Mouse (Mus musculus): ENCODE results near the gene Psmd9.
A peak's percentile ranks its signal among the peaks of the same experiment; 100 is the strongest.
"Not testable (repeated sequence)": the region's sequence is repeated elsewhere in the genome, so short reads cannot be mapped to it uniquely, and the experiment has no call there.

Psmd9 gene

GRCm38 (mm10) chr5:123190912-123191311 lies 21.7 kb downstream of the Psmd9 start:
- no peak for DNase-seq (ENCODE audit: low read depth, low spot score)

- no peak for DNase-seq (ENCODE audit: low read depth, low spot score)
Observed at GRCm38 (mm10) chr5:123191427-123191826, 22.2 kb downstream of the Psmd9 start.

GRCm38 (mm10) chr5:123192606-123193150 lies 23.5 kb downstream of the Psmd9 start:
- no peak for DNase-seq (ENCODE audit: low read depth, low spot score)

- DNase-seq (ENCODE audit: low read depth, low spot score), result no peak
Observed at GRCm38 (mm10) chr5:123193436-123193835, 24.2 kb downstream of the Psmd9 start.

- DNase-seq (ENCODE audit: low read depth, low spot score), result no peak
Observed at GRCm38 (mm10) chr5:123194856-123195255, 25.6 kb downstream of the Psmd9 start.

- no peak for DNase-seq (ENCODE audit: low read depth, low spot score)
Observed at GRCm38 (mm10) chr5:123195500-123196000, 26.3 kb downstream of the Psmd9 start.

GRCm38 (mm10) chr5:123196746-123197145 lies 27.5 kb downstream of the Psmd9 start:
- no peak for DNase-seq (ENCODE audit: low read depth, low spot score)

GRCm38 (mm10) chr5:123198523-123198922 lies 29.3 kb downstream of the Psmd9 start:
- no peak for DNase-seq (ENCODE audit: low read depth, low spot score)

- not testable (repeated sequence) for DNase-seq (ENCODE audit: low read depth, low spot score)
Observed at GRCm38 (mm10) chr5:123200816-123201522, 31.8 kb downstream of the Psmd9 start.

- DNase-seq (ENCODE audit: low read depth, low spot score), result no peak
Observed at GRCm38 (mm10) chr5:123201523-123201892, 32.3 kb downstream of the Psmd9 start.

- DNase-seq (ENCODE audit: low read depth, low spot score), result no peak
Observed at GRCm38 (mm10) chr5:123201987-123202386, 32.8 kb downstream of the Psmd9 start.

- DNase-seq (ENCODE audit: low read depth, low spot score), result not testable (repeated sequence)
Observed at GRCm38 (mm10) chr5:123202771-123203170, 33.6 kb downstream of the Psmd9 start.

GRCm38 (mm10) chr5:123203591-123203990 lies 34.4 kb downstream of the Psmd9 start:
- not testable (repeated sequence) for DNase-seq (ENCODE audit: low read depth, low spot score)

GRCm38 (mm10) chr5:123222346-123223050 lies 53.3 kb downstream of the Psmd9 start:
- not testable (repeated sequence) for DNase-seq (ENCODE audit: low read depth, low spot score)

GRCm38 (mm10) chr5:123223051-123223410 lies 53.8 kb downstream of the Psmd9 start:
- no peak for DNase-seq (ENCODE audit: low read depth, low spot score)

GRCm38 (mm10) chr5:123223861-123224260 lies 54.6 kb downstream of the Psmd9 start:
- not testable (repeated sequence) for DNase-seq (ENCODE audit: low read depth, low spot score)

- no peak for DNase-seq (ENCODE audit: low read depth, low spot score)
Observed at GRCm38 (mm10) chr5:123226851-123227250, 57.6 kb downstream of the Psmd9 start.

GRCm38 (mm10) chr5:123227762-123228523 lies 58.7 kb downstream of the Psmd9 start:
- DNase-seq (ENCODE audit: low read depth, low spot score), result peak; percentile 89

- no peak for DNase-seq (ENCODE audit: low read depth, low spot score)
Observed at GRCm38 (mm10) chr5:123228524-123228922, 59.3 kb downstream of the Psmd9 start.

- DNase-seq (ENCODE audit: low read depth, low spot score), result no peak
Observed at GRCm38 (mm10) chr5:123229296-123229695, 60.1 kb downstream of the Psmd9 start.

GRCm38 (mm10) chr5:123232180-123232579 lies 63.0 kb downstream of the Psmd9 start:
- no peak for DNase-seq (ENCODE audit: low read depth, low spot score)

- no peak for DNase-seq (ENCODE audit: low read depth, low spot score)
Observed at GRCm38 (mm10) chr5:123235731-123236130, 66.5 kb downstream of the Psmd9 start.
